Mouse (Mus musculus): Measurements from ENCODE around the gene Muc2.

Gene Muc2

GRCm38 (mm10) chr7:141770521-141770920 lies 80.4 kb downstream of the Muc2 start:
- DNase-seq (ENCODE audit: low spot score): no peak

- DNase-seq (ENCODE audit: low spot score): no peak
Observed at GRCm38 (mm10) chr7:141770988-141771387, 80.8 kb downstream of the Muc2 start.

GRCm38 (mm10) chr7:141772058-141772557 lies 82.0 kb downstream of the Muc2 start:
- no peak for DNase-seq (ENCODE audit: low spot score)

GRCm38 (mm10) chr7:141774855-141775254 lies 84.7 kb downstream of the Muc2 start:
- DNase-seq (ENCODE audit: low spot score): no peak

GRCm38 (mm10) chr7:141776199-141776598 lies 86.1 kb downstream of the Muc2 start:
- no peak for DNase-seq (ENCODE audit: low spot score)

GRCm38 (mm10) chr7:141788677-141789452 lies 98.7 kb downstream of the Muc2 start, which contains the start of gene Muc5ac:
Muc5ac (plus strand) TSS chr7:141788972.
- DNase-seq (ENCODE audit: low spot score): no peak

GRCm38 (mm10) chr7:141794251-141794650 lies 104.1 kb downstream of the Muc2 start:
- DNase-seq (ENCODE audit: low spot score): no peak

GRCm38 (mm10) chr7:141803206-141803605 lies 113.1 kb downstream of the Muc2 start:
- DNase-seq (ENCODE audit: low spot score): no peak

Data from urinary bladder, postnatal 25 days (tissue).